Mouse (Mus musculus) megakaryocyte, adult 5-6 weeks (primary cell): Measurements from ENCODE around the gene Bmper. TPM values are rescaled to one million over a fixed set of nuclear protein-coding genes. Genes with fewer than 3 reads are reported as not detected.

Source experiments
- ATAC-seq: 2 replicates; pipeline ENCODE4 v1.8.0; 2016; ENCODE audit warnings: mild to moderate bottlenecking, inconsistent platforms; ENCODE audit not compliant: poor library complexity, severe bottlenecking
- total RNA-seq, 2 experiments: library from RNA; stranded (forward) in 1 of 2; stranded (reverse) in 1 of 2; fragments of 153-499, 151-499 nt in 1 of 2; fragments of 221-1000, 200-1000 nt in 1 of 2; gene quantifications; 2 replicates each; pipeline versions ENCODE4 v1.2.3 to v1.2.4; 2015 to 2017

Gene Bmper
- total RNA-seq, 2 experiments from 2014 or later: not detected

DNA sequence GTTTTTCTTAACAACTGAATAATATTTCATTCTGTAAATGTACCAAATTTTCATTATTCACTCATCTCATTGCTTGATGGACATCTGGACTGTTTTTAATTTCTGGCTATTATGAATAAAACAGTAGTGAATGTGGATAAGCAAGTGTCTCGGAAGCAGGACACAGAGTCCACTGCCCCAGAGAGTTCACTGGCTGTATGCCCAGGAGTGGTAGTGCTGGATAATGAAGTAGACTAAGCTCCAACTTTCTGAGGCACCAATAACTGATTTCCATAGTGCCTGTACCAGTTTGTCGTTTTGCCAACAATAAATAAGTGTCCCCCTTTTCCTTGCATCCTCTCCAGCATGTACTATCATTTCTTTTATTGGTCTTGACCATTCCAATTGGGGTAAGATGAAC lies 190.1 kb downstream of the Bmper start:
- no peak for ATAC-seq

DNA sequence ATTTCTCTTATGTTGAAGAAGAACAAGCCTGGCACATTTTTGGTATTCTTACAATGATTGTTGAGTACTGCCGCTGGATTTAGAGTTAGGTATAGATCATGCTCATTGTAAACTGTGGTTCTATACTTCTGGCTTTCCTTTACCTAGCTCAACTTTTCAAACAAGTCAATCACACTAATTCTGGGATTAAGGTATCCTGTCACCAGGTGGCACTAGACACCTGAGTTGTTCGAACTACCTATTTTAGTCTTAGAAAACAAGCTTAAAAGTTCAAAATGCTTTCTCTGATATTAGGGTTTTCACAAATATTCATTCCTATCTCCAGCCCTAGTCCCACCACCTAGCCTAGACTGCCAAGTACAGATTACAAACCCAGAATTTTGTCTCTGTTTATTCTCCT lies 196.2 kb downstream of the Bmper start:
- no peak for ATAC-seq

DNA sequence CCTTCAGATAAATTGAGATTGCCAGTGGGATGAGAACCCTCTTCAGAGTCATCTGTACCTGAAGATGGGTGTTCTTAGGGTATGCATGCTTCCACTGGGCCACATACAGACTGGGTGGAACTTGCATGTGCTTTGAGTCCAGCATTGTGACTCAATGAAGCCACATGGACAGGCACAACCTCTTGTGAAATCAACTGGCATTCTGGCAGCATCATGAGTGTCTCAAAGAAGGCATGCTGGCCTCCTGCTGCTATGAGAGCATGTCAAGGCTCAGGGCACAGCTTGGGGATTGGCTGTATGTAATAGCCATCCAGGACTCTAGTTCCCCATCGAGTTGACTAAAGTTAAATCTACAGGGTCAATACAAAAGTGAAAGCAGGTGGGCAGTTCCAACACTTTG lies 200.9 kb downstream of the Bmper start:
- ATAC-seq: no peak

DNA sequence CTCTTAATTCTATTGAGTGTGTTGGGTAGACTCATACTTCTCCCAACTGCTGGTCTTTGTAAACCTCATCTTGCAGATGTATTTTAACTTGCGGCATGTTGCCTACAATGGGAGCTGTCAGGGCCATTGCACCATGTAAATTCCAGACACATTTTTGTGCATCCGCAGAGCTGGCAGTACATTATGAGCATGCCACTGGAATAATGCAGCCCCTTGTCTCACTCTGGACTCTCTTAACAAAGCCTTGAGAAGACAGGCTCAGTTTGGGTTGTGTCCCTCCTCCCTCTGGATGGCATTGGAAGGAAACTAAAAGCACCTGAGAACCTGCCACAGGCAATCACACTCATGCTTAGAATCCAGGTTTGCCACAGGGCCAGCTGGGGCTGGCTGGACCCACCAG lies 209.8 kb downstream of the Bmper start:
- no peak for ATAC-seq

DNA sequence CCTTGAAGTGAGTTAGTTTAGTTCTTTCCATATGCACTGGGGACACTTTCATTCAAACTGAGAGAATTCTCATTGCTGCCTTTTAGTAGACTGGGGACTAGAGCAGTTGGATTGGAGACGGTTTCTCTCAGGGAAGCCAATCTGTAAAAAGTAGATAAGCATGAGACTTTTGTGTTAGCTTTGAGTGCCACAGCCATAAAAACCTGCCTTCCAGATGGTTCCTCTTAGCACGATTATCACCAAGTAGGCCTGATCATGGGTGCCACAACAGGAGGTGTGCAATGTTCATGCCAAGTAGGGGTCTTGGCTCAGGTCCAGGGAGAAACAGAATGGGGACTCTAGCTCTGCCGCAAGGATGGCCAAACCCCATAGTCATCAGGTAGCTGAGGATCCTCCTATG lies 210.4 kb downstream of the Bmper start:
- no peak for ATAC-seq

DNA sequence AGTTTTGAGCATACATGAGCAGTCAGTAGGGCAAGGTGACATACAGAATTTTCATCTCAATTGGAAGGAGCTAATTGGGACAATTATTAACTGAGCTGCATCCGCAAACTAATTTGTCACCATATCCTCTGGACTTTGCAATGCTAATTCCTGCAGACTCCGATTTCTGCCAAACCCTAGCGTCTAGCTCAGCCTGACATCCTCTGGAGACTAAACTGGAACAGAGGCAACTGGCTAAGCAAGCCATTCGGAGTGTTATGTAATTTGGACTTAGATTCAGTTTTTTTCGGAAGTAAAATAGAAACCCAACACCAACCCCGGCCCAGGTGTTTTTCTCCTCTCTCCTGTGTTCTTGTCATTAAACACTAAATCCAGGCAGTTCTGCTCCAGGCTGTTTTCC lies 213.9 kb downstream of the Bmper start:
- ATAC-seq: no peak

DNA sequence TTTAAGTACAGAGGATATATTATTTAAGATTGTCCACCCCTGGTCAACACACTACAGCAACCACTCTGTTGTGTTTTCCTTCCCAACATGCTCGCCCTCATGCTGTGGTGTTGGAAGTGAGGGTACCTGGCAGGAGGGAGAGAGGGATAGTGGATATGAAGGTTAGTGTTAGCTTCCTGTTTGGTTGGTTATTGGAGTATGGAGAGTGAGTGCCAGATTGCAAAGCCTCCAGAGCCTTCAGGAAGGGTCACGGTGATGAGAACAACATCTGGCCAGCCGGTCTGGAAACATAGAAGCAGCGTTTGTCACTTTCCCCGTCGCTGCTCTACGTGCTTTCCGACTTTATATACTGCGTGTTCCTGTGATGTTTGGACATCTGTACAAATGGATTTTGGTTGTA lies 215.8 kb downstream of the Bmper start:
- no peak for ATAC-seq

DNA sequence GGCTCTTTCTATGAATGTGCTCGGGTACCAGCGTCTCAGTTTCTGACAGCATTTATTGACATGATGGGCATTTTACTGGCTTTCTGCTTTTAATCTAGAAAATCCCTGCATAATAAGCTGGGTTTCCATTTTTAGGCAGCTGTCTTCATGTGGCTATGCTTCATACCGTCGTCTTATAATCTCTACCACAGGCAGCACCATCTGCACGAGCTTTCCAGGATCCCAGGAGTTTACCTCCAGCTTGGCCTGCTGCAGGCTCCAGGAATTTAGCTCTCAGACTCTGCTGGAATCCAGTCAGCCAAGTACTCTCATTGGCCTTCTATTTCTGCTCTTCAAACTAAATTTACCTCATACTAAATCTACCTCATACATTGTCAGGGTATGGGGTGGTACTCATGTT lies 219.3 kb downstream of the Bmper start:
- no peak for ATAC-seq

DNA sequence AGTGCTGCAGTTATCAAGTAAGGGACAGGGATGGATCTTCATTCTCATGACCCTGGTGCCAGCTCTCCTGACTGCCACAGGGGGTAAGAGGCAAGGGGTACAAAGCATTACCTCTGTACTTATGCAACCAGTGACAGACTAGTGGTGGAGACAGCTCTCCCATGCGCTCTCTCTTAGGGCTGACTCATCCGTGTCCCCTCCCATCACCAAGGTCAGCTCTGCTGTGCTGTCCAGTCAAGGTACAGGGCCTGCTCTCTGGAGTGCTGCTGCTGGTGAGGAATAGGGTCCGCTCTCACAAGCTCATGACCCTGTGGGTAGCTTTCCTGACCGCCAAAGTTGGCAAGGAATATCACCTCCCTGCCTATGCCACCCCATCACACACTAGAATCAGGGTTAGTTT lies 222.1 kb downstream of the Bmper start:
- ATAC-seq: no peak

DNA sequence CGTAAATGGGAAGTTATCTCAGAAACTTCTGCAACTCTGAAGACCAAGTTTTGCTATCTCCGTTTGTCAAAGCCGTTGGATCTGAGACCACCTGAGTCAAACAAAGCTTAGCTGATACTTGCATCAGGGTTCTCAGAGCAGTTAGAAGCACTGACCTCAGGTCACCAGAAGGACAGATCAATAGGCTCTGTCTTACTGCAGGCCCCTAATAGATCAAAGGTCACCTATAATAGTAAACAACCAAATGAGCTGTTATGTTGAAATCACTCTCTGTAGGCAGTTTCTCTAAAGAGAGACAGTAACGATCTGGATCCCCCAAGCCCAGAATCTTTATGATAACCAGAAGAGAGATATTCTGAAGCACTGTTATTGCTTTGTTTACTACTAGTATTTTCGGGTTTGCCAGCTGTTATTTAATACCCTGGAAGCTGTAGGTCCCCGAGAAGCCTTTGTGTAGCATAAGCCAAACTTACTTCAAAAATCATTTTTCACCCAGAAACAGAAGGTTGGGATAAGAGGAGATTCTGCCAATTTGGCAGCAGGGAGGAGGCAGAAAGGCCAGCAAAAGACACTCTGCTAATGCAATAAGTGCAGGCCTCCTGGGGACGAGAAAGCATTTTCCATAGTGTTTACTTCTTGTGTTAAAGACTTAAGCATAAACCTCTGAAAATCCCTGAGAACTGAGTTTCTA lies 224.5 kb downstream of the Bmper start:
- ATAC-seq: no peak

DNA sequence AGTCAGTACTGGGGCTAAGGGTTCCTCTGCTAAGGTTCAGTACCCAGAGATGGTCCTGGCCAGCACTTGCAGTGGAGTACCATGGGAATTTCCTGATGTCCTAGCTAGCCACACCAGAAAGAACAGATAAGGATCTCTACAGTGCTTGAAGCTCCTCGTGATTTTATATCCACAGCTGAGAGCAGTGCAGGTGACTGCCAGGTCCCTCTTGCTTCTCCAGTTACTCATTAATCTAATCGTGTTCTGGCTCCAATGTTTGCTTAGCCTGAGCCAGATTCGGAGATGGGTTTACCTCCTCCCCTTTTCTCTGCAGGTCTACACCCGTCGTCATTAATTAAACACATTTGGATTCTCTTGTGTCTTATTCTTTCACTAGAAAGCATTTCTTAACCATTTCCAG lies 230.4 kb downstream of the Bmper start:
- no peak for ATAC-seq

DNA sequence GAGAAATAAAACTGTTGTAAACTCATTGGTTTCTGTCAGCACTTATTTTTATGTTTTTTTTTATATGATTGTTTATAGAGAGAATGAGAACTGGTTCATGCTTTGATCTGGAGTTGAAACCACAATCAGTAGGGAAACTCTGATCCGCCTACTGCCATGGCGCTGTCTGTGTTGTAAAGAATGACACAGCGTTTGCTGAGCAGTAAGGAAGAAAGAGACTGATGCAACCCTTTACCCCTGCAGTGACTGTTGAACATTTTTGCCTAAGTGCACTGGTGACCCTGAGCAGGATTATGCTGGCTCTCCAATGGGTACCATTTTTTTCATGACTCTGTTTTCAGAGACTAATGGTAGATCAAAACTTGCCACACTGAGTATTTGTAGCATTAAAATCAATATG lies 234.3 kb downstream of the Bmper start:
- ATAC-seq: no peak

DNA sequence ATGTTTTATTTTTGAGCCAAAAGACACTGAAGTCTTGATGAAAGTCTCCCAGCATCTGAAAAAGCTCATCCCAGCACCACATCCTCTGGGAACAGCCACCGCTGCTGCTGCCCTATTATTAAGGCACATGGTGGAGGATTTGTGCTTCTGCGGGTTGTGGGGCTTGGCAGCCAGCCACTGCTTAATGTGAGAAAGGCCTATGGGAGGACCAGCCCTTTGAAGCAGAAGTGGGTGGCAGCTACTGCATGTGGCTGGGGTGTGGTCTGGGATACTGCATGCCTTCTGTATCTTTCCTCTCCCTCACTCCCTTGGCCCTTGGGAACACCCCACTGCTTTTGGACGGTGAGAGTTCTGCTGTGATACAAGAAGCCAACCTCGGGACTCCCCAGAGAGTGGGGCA lies 237.8 kb downstream of the Bmper start:
- ATAC-seq: no peak

DNA sequence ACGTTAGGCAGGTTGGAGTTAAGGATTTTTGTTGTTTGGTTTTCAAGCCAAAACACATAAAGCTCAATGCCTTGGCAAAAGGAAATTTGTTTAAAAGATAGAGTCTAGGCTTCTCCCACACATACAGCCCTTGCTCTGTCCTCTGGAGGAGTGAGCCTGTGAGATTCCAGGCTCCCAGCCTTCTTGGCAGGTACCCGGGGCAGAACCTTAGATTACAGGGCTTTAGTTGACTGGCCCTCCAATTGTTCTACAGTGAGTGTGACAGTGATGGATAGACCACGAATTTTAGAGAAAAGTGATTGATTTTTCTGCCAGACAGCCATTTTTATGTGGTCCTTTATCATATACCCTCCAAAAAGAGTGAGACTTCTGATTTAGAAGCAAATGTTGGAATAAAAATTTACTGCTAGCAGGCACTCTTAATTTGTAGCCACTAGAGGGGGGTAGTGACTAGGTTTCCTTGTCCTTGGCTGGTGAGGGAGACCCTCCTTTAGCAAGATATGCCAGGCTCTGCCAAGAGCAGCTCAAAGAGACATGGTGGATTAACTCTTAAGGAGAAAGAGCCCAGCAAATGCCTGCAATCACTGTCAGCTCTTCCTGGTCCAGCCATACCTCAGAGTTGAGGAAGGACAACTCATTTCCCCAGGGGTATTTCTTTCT lies 240.2 kb downstream of the Bmper start:
- no peak for ATAC-seq

DNA sequence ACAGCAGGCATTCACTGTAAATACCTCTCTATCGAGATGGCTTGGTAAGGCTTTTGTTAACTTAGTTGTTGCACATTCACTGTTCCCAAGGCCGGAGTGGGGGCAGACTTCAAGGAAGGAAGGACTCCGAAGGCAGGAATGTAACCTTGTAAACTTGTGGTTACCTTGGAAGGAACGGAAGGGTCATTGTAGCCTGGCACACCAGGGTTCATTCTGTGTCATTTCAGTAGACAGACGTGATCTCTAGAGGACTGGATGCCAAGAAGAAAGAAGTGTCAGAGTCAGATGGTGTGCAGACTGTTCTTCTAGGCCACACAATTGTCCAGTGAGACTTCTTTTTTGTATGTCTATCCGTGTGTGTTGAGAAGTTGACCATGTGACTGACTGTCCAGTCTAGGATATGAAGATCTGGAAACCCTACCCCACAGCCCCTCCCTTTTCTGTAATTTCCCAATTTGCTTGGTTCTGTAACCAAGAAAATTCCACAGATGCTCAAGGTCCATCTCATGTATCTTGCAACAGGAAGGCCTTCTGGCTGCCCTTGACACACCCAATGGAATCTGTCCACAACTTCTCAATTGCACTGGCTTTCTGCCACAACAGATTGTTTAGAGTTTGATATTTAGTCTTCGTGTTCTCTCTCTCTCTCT lies 242.2 kb downstream of the Bmper start:
- ATAC-seq: no peak

DNA sequence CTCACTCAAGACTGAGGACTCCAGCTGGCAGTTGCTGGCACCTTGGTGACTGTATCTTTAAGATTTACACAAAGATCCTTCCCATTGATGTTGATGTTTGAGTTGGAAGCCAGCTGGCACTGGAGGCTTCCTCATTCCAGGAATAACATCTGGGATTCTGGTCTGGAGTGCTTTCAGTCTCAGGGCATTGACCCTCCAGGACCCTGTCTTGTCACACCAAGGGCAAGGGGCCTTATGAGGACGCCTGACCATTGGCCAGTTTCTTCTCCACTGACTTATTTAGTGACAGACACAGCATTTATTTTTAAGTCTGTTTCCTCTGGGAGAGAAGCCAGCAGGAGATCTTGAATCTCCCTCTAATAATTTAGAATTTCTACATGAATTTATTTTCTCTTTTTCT lies 247.0 kb downstream of the Bmper start:
- no peak for ATAC-seq

DNA sequence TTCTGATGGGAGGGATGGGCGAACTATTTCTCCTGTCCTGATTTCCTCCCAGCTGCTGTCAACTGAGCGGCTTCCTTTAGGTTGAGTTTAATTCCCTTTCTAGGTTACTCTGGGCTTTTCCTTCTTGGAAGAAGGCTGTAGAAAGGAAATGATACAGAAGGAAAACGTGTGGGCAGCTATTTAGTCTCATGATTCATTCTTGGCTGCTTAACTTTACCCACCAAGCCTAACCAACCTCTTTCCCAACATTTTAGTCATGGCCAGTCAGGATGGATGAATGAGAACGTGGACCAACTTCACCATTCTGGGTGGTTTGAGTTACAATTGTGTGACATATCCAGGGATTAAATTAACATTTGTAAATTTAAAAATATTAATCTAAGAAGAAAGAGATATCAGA lies 263.0 kb downstream of the Bmper start:
- ATAC-seq: no peak

DNA sequence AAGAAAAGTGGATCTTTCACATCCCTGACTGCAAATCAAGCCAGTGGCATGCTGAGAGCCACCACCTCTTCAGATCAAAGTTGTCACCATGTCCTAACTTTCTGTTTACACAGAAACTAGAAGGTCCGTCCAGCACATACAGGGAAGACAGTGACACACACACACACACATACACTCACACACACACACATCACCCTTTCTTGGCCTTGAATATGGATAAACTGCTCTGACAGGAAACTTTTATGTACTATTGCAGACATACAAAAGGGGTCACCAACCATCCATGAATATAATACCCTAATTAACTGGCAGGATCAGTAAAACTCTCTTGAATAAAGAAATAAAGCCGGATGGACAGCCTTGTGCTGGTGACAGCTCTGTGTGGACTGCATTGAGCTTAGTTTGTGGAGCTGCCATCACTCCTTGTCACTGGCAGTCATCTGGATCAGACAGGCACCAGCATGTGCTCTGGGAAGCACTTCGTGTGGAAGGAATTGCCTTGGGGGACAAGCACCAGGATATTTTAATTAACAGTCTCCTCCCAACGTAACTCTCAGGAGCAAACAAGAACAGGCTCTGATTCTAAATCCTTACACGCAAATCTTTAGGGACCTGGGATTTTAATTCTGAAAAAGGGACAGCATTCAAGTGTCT lies 264.0 kb downstream of the Bmper start:
- ATAC-seq: no peak

DNA sequence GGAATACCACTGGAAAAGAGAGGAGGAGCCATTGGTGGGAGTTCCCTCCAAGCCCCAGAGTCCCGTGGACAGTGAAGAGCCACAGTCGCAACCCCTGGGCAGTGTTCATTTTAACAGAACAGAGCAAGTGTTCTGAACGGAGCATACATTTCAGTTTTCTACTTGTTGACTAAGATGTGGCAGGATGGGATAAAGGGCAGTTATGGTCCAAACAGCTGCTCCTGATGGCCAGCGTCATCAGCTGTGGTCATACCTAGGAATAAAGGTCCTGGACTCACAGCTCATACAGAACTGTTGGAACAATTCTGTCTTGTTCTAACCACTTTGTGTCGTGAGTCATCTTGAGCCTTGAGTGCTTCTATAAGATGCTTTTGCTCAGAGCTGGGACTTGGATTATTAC lies 265.4 kb downstream of the Bmper start:
- no peak for ATAC-seq

DNA sequence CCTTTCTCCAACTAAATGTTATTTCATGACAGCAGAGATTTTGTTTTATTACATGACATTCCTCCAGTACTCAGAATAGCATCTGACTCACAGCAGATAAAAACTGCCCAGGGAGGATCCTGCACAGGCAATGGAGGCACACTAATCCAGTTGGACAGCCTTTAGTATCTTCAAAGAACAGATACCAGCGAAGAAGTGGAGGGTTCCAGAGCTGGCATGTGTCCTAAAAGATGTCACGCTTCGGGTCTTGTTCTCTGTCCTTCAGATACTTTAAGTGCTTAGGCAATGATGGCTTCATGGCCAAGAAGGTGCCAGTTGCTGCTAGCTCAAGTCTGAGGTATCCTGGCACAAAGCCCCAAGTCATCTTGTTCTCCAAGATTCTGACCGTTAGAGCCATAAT lies 272.5 kb downstream of the Bmper start:
- no peak for ATAC-seq

DNA sequence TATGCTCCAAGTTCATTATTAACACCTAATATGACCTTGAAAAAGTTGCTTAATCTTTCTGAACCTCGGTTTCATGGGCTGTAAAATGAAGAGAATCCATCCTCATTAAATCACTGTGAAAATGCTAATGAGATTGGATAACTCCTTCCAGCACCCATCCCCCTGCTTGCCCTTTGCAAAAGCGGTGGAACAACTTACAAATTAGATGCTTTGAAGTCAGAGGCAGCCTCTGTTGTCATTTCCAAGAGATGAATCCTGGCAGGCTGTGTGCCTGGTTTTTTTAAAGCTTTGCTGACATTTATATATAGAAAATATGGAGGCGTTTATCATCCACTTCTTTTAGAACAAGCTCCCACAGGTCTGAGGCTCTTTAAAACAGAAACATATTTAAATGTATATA lies 274.8 kb downstream of the Bmper start:
- ATAC-seq: no peak

DNA sequence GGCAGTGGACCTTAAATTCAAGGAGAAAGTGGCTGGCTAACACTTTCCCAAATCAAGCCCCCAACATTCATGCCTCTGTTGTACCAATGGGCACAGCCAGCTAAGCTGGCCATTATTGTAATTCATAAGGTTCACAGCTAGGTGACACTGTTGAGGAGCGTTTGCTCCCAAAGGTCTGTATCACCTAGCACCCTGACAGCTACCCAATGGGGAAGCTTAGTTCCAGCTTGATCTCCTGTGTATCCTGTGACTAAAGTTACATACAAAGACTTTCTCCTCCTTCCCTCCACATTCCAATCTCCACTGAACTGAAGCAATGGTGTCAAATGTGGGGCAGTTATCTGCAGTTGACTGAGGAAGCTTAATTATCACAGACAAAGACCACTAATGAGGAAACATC lies 311.0 kb downstream of the Bmper start:
- ATAC-seq: peak; percentile 57
